Mouse (Mus musculus): ENCODE data around the gene Pld3.

The Pld3 gene

DNA sequence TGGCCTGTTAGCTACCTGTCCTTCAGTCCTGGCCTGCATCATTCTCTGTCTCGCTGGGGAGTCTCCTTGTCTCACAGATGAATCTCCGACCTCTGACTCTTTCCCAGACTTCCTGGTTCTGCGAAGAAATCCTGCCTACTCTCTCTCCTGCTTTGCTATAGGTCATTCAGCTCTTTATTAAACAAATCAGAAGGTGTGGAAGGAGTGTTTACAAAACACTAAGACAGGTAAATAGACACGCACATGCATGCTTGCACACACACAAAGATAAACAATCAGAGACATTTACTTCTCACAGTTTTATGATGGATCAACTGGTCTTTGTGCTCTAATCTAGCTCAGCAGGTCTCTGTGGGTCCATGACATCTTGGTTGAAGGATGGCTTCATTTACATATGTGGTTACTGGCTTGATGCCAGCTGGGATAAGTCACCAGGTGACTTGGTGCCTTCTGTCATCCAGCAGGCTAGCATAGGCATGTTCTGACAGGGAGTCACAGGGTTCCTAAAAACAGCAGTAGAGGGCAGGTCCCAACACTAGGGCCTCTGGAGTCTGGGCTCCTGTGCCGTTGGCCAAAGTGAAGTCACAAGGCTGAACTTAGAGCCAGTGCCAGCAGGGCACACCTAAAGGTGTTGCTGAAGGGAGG is 16.7 kb upstream of the Pld3 start:
- DNase-seq (ENCODE audit: low read depth, low spot score) = no peak

DNA sequence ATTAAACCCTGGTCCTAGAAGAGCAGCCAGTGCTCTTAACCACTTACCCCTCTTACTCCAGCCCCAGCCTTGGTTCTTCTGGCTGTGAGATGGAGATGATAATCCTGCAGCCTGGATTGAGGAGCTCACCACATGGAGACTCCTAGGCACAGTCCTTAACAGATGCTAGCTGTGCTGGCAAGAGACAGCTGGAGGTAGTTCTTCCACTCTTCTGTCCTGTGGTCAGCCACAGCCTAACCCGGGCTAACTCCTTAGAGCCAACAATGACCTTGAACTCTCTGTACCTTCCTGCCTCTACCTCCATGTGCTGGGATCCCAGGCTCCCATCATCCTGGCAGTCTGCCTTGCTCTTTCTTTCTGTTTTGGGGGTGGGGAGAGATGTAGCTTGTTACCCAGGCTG is 8.0 kb upstream of the Pld3 start:
- DNase-seq (ENCODE audit: low read depth, low spot score) = no peak

DNA sequence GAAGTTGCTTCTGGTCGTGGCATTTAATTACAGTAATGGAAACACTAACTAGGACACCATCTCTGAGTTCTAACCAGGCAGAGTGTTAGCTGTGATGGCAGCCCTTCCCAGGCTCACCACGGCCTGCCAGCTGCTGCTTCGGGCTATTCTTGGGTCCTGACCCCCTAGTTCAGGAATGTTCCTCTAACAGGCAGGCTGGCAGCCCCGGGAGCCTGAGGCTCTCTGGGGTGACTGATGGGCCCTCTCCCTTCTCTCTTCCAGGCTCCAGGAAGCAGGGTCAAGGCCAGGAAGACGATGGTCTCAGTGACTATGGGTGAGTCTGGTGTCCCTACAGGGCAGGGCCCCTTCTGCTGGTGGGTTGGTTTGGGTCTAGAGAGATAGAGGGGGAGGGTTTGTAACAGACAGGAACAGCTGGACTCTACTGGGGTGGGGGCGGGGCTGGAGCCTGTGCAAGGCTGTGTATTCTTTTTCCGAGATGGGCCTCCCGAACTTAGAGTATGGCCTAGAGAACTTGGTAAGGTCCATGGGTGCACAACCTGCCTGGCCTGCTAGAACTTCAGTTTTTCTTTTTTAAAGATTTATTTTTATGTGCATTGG is 7.4 kb upstream of the Pld3 start:
- DNase-seq (ENCODE audit: low read depth, low spot score) = no peak

DNA sequence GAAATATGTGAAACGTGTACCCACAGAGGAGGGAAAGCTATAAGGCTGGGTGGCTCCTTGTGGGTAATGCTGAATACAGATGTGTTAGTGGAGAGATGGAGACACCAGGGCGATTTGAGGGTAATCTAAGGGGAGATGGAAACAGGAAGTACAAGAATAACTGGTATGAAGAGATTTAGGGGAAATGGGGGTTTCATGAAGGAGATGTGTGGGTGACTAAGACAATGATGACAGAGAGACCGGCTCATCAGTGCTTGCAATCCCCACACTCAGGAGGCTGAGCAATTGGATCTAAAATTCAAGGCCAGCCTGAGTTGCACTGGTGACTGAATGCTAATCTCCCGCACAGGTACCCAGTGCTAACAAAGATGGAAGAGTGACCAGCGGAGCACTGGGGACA is 948 bp downstream of the Pld3 start:
- DNase-seq (ENCODE audit: low read depth, low spot score) = no peak

DNA sequence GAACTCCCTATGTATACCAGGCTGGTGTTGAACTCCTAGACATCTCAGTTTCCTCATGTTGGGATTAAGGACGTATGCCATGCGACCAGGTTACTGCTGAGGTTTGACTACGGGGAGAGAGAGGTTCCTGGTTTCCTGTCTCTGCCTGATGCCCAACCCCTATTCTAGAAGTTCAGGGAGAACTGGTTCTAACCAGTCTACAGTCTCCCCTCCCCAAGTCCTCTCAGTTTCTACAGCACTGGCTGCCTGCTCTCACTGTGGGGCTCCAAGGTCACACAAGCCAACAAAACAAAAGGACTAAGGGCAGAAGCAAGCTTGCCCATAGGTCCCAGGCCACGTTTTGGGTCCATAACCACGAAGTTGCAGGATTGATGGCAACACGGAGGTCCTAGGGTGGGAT is 3.4 kb downstream of the Pld3 start:
- DNase-seq (ENCODE audit: low read depth, low spot score) = no peak

DNA sequence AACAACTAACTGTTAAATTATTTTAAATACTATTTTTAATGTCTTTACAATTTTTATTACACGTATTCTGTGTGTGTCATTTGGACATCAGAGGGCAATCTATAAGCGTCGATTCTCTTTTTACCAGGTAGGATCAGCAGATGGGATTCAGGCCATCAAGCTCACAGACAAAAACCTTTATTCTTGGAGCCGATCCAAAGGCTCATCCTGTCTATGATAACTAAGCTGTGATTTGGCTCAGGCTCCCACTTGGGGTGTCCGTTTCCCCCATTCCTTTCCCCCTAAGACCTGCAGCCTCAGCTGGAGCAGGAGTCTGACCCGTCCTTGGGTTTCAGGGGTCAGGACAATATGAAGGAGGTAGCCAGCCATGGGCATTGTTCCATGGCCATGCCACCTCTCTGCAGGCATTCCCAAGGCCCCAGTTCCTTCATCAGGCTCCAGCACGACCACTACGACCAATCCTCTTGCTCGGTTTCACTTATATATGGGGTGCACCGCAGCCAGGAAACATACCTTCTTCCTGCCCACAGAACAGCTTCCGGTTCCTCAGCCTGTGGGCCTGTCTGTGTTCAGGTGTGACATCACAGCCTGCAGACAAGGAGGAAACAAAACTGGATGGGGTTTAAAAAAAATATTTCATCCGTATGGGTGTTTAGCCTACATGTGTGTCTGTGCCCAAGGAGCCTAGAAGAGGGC is 8.2 kb downstream of the Pld3 start:
- no peak for DNase-seq (ENCODE audit: low read depth, low spot score)

DNA sequence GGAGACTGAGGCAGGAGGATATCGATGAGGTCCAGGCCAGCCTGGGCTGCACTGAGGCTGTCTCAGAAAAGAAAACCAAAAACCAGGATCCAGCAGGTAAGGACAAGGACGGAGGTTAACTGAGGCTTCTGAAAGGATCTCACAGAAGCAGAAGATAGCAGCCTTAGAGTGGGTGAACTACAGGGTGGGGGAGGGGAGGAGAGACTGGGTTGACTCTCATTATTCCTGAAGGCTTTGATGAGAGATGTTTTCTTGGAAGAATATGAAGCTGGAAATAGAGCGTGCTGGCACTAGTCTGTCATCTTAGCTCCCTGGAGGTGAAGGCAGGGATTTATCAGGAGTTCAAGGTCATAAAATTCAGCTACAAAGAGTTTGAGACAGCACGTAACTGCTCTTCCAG is 9.2 kb downstream of the Pld3 start:
- peak; percentile 46 for DNase-seq (ENCODE audit: low read depth, low spot score)

DNA sequence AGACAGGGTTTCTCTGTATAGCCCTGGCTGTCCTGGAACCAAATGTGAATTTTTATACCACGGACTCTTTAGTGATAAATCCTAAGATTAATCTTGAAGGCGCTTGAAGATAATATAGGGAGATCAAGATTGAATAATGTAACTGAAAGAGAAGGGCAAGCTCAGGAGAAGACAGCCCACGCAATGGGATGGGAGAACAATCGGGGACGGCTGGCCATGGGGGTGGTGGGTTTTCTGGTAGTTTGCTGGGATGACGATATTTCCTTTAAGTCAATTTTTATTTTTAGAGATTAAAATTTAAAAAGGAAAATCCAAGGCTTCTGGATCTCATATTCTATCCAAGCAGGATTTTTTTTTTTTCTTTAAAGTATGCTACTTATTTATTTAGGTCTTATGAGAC is 10.0 kb downstream of the Pld3 start:
- DNase-seq (ENCODE audit: low read depth, low spot score) = no peak

DNA sequence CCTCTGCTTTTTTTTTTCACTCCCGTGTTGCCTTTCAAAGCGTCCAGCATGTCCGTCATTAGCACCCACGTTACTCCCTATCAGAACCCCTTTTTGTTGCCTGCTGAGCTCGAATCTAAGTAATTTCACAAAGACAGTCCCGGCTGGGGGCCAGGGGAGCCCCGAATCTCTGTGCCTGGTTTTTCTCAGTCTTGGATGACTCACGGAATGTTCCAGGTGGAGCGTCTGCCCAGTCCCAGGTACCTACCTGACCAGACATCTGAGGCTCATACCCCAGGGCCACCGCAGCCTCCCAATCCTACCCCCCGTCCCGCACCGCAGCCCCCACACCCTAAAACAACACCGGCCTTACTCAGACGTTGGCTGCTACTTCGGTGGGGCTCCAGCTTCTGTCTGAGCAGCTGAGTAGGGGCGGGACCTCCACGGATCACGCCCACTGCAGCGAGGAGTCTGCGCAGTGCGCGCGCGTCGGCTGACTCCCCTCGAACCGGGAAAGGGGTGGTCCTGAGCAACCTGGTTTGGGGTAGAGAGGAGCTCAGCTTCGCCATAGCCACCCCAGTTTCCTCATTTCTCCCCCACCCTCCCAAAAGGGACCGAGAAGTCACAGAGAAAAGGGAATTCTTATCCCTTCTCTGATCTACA is 10.5 kb downstream of the Pld3 start:
- peak; percentile 88 for DNase-seq (ENCODE audit: low read depth, low spot score)

DNA sequence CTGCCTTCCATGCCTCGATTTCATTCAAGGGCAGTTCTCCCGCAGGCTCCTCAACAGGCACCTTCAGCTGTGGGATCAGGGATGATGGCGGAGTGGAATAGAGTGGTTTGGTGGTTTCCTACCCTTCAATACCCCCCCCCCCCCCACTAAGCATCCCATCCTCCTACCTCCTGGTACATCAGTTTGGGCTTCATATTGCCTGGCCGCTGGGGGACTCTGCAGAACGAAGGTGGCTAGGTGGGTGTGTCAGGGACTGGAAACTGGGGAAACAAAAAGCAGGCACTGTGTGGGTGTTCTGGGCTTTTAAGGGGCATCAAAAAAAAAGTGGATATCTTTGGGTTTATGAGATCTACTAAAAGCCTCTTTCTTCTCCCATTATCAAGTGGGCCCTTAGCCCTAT is 11.1 kb downstream of the Pld3 start:
- no peak for DNase-seq (ENCODE audit: low read depth, low spot score)

DNA sequence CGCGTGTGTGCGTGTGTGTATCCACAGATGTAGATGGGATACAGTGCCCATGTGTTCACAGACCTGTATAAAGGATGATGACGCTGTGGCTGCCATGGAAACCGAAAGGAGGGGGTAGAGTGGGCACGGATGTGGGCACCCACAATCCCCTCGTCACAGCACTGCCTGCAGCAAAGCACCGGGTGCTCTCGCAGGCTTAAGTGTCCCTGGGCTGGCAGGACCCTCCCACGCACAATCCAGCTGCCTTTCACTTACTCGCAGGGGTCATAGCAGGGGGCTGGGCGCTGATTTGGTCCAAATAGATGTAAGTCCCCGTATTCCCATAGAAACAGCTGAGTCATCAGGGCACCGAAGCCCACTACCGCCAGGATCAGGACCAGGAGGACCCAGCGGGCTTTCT is 11.6 kb downstream of the Pld3 start:
- DNase-seq (ENCODE audit: low read depth, low spot score) = peak; percentile 94

DNA sequence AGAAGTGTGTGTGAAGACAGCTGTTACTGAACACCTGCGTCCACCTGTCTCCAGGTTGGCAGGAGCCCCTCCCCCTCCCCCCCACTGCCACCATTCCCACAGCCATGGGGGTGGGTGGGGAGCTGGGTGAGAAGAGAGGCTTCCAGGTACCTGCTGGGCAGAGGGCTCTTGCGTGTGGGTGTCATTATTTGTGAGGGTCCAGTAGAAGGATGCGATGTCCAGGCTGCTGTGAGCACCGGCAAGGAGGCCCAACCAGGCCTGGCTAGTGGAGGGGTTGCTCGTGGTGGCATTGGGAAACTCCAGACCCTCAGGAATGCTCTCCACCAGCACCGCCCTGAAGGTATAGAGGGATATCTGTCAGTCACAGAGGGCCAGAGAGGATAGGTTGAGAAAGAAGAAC is 12.1 kb downstream of the Pld3 start:
- DNase-seq (ENCODE audit: low read depth, low spot score) = no peak

DNA sequence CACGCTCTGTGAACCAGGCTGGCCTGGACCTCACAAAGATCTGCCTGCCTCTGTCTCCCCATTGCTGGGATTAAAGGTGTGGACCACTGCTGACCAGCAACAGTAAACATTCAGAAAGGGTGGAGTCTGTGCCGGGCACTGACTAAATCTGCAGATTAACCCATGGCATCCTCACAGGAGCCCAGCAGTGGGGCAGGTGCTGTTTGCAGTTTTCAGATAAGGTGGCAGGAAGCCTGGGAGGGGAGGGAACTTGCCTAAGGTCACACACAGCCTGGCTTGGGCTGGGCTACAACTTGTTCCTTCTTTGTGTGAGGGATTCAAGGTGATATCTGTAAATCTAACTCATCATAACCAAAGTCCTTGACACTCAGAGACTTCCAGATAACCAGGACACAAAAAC is 12.5 kb downstream of the Pld3 start:
- no peak for DNase-seq (ENCODE audit: low read depth, low spot score)

DNA sequence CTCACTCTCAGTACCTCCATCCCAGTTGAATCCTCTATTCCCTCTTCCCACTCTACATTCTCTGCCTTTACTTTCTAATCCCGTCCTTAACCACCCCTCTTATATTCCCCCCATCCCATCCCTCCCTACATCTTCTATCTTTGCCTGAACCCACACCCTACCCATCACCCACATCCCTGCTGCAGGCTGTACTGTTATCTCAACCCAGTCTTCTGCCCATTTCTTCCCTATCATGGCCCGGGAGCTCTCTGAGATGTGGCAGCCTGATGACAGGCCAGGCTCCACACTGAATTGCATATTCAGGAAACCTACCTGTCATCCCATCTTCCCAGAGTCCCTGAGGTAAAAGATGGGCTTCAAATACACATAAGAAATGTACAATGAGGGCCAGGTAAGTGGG is 14.2 kb downstream of the Pld3 start:
- no peak for DNase-seq (ENCODE audit: low read depth, low spot score)

DNA sequence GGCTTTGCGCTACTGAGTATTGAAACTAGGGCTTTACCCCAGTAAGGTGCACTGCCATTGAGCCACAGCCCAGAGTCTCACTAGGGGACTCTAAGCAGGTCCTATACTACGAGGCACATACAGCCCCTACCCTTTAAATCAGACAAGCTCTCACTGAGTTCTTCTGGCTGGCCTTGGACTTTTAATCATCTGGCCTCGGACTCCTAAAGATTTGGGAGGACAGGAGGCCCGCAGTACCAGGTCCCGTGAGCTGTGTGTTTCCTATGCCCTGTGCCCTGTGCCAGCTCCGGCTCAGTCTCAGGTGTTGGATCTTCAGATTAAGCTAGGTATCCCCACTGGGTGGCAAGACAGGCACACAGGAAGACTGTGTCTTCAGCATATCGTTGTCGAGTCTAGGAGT is 15.0 kb downstream of the Pld3 start:
- no peak for DNase-seq (ENCODE audit: low read depth, low spot score)

DNA sequence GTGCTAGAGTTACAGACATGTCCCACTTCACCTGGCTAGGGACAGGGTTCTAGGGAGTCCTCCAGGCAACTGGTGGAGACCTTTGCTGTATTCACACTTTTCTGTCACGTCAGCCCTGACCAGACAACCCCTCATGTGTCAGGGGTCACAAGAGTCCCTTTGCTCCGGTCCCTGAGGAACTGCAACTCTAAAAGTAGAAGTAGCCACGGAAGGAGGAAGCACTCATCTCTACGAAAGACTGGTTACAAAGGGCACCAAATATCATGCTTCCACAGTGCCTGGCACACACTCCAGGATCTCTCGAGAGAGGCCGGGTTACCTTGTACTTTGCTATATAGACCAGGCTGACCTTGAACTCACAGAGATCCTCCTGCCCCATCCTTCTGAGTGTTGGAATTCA is 16.4 kb downstream of the Pld3 start:
- DNase-seq (ENCODE audit: low read depth, low spot score) = no peak

DNA sequence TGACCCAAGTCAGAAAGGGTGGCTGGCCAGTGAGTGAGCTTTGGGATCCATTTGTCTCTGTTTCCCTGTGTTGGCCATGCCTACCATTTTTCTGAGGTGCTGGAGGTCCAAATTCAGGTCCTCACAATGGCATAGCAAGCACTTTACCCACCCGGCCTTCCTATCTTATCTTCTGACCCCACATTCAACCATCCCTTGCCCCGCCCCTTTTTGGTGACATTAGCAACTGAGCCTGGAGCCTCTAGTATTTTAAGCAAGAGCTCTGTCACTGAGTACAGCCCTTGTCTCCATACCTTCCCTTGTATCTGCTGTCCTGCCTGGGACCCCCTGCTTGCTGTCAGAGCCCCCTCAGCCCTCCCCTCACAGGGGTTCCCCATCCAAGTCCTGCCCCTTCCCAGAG is 17.6 kb downstream of the Pld3 start:
- no peak for DNase-seq (ENCODE audit: low read depth, low spot score)

DNA sequence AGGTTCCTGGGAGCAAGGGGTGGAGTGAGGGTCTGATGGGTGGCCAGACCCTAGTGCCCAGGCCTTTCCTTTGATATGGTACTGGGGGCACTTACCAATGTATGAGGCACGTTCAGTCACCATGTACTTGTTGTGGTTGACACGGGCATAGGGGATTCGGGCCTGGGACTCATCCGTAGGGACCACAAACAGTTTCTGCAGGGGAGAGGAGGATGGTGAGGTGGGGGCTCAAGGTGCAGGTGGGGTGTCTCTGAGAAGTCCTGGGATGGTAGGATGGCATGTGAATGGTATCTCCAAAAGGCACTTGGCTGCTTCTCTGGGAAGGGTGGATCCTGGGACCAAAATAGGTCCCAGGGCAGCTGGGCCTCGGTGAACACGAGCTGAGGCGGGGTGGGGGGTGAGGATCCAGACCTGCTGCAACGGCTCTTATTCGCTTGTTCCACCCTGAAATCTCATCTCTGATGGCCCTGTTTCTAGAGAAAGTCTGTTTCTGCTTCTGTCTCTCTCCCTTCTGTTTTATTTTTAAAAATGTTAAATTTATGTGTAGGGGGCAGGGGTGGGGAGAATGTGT is 20.5 kb downstream of the Pld3 start:
- no peak for DNase-seq (ENCODE audit: low read depth, low spot score)

DNA sequence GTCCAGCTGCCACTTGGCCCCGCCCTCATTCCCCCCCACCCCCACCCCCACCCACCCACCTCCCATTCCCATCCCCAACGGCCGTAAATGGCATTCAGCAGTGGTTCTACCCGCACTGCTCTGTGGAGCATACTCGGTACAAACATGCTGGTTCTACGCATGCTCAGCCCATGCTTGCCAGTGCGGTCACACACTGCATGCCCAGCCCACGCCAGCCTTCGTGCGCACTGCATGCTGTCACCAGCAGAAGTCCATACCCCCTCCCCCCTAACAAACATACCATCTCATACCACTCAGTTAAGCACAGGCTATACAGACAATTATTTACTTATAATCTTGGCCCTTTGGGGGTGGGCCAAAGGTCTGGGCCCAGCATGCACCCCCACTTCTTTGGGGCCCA is 21.3 kb downstream of the Pld3 start:
- no peak for DNase-seq (ENCODE audit: low read depth, low spot score)

DNA sequence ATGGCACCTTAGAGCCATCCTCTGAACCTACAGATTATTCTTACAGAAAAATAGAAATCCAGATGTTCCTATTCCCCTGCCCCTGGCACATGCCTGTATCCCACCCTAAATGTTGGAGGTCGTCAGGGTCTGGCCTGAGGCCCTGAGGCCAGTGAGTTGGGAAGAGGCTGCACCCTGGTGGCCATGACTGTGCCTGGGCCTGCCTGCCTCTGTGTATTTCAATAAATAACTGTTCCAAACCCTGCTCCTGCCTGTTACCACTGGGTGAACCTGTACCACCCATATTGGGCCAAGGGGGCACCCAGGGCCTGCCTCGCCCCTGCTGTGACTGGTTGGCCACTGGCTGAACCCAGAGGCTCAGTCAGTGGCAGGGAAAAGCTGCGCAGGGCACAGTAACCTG is 22.1 kb downstream of the Pld3 start:
- DNase-seq (ENCODE audit: low read depth, low spot score) = no peak

DNA sequence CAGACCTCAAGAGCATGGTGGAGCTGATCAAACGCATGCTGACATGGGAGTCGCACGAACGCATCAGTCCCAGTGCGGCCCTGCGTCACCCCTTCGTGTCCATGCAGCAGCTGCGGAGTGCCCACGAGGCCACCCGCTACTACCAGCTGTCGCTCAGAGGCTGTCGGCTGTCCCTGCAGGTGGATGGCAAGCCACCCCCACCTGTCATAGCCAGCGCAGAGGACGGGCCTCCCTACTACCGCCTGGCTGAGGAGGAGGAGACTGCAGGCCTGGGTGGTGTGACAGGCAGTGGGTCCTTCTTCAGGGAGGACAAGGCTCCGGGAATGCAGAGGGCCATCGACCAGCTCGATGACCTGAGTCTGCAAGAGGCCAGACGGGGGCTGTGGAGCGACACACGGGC is 23.9 kb downstream of the Pld3 start:
- DNase-seq (ENCODE audit: low read depth, low spot score) = no peak

DNA sequence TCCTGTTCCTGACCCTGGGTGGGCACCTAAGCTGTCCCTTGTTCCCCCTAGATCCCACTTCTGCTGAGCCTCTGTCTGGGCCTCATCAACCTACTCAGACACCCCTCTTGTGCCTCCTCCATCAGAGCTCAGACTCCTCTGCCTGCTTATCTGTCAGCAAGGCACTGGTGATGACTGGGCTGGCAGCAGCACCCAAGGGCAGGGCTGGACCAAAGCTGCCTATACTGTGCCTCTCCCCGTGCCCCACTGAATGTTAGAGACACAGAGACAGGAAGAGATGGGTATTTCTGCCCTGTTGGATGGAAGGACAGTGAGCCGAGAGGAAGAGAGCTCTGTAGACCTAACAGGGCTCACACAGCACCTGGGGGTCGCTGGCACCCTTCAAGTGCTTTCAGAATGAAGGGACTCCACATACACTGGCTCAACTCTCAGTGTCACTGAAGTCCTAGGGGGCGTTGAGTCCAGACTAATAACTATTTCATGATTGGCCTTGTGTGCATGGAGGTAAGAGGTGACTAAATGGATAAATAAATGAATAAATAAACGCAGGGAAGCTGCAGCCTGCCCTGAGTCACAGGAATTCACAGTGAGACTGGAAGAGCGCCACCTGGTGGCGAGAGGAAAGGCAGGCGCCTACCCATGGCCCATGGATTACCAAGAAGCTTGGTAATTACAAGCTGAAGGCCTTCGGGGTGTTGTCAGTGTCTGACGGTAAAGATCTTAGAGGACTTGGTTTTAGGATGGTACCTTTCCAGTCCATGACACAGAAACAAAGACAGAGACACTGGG is 26.8 kb downstream of the Pld3 start:
- peak; percentile 65 for DNase-seq (ENCODE audit: low read depth, low spot score)
